Mouse (Mus musculus) liver, postnatal 0 days (tissue): ENCODE data around the gene Ms4a18.

Experiments used
- CTCF ChIP-seq: sonication (generic); IDR thresholded peaks from 2 replicates; pipeline ENCODE4 v1.5.1; 2016; ENCODE audit warnings: antibody characterized with exemption, low read depth
- EP300 ChIP-seq: IDR thresholded peaks from 2 replicates; pipeline ENCODE4 v1.6.1; 2016; ENCODE audit warnings: antibody characterized with exemption, low read depth, mild to moderate bottlenecking

DNA sequence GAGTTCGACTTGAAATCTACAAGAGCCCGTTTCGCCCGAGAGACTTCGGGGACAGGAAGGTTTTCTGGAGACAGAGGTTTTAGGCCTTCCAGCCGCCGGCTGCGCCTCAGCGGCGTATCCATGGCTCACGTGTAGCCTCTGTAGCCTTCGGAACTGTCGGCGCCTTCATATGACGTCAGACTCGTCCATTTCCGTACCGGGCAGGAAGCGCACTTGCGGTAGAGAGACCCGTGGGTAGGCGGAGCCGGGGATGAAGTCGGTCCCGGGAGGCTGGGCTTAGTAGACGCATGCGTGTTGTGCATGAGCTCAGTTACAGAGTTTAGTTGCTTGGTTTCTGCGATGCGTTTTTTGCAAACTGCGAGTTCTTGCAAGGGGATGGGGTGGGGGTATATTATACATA lies 68.7 kb downstream of the Ms4a18 start, which contains the start of gene Ccdc86:
- no peak; the same call in 1 of the 2 replicates for TF ChIP-seq EP300
- no peak for TF ChIP-seq CTCF
